Mouse (Mus musculus) c-Kit-negative CD71-positive TER-119-positive erythroid progenitor cells, embryonic 14.5 days (primary cell): ENCODE data around the gene Spaar.
A peak's percentile ranks its signal among the peaks of the same experiment; 100 is the strongest.
"Not testable (repeated sequence)": the region's sequence is repeated elsewhere in the genome, so short reads cannot be mapped to it uniquely, and the experiment has no call there.

Source experiments
- DNase-seq: peaks from one replicate; pipeline ENCODE4 v3.0.0-alpha.2; 2013; ENCODE audit warnings: low read depth, low spot score

Spaar gene

DNA sequence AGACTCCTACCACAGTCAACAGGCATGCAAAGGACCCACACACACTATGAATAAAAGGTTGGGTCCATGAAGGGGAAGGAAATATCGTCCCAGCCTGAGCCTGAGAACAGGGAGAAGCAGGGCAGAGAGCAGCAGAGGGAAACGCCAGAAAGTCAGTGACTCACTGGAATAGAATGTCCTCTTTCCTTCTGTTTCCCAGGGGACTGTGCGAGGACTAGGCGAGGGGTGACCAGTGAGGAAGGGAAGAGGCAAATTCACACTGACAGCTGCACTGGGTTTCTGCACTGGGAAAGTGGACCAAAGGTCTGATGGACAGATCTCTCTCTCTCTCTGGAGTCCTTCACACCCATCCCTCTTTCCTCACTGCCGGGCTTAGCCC, 1.3 kb upstream of the Spaar start:
- DNase-seq, result no peak

DNA sequence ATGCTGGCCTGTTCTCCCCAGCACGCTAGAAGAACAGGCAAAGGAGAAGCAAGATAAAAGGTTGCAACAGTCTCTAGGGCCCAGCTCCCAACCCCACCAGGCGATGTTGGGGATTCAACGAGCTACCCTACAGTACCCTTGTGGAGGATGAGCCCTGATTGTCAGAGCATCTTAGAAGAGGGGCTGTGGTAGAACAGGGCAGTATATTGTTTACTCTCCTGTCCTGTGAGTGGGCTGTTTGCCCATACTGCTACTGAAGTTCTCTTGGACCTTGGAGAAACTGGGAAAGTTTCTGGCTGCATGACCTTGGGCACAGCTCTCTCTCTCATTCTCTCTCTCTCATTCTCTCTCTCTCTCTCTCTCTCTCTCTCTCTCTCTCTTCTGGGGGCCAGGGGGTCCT, 708 bp upstream of the Spaar start:
- no peak for DNase-seq

DNA sequence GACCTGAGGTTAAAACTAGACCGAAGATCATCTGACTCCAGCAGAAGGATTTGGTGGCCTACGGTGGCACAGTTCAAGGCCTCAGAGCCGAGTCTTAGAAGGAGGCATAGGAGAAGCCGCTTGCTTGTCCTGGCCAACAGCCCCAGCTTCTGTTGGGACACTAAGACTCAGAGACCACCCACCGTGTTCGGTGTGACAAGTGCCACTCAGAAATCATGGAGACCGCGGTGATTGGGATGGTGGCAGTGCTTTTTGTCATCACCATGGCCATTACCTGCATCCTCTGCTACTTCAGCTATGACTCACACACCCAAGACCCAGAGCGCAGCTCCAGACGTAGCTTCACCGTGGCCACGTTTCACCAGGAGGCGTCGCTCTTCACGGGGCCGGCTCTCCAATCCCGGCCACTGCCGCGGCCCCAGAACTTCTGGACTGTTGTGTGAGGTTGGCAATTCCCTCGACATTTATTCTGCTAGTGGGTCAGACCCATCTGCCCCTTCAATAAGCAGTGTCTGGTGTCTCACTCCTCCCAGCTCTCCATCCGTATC, 990 bp downstream of the Spaar start:
- DNase-seq, result no peak

DNA sequence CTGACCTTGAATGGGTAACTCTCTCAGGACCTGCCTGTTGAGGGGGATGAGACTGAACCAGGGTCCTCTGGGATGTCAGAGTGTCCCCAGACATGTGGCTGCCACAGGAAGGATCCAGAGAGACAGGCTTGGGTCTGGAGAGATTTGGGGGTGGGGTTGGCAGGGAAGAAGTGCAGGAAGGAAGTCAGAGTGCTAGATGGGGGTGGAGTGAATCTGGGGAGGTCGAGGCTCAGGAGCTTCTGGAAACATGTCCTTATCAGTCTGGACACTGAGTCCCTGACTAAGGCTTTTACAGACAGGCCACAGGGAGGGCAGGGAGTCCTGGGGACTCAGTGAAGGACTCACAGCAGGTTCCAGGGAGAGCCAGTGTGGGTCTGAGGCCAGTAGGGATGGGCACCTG, 2.3 kb downstream of the Spaar start:
- DNase-seq, result no peak

DNA sequence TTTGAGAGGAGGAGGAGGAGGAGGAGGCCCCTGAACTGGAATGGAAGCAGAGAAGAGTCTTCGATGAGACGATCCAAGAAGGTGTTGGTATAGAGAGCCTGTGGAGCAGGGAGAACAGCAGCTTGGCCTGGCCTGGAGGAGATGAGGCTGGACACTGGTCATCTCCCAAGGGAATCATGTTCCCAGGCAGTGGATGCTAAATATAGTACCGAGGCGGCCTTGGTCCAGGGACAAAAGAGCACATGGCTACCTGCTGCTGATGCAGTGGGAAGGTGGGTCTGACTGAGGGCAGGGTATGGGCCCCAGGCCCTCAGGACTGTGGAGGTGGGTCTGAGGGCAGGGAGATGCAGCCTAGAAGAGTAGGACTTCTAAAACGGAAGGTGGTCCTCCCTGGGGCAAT, 3.4 kb downstream of the Spaar start:
- no peak for DNase-seq

DNA sequence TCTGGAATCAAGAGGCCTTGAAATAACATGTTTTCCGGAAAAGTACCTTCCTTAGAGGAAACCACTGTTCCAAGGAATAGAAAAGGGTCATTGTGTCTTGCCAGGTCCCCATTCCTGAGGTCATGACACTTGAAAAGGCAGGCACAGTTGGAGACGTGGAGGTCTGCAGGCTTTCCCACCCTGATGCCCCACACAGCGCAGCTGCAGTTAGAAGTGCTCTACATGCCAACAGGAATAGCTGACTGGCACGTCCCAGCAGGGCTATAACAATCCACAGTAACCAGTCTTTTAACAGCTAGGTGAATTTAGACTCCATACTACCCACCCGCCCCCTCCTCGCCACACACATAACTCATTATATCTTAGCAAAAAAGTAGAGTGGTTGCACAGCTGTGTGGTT, 7.3 kb downstream of the Spaar start:
- DNase-seq, result no peak

DNA sequence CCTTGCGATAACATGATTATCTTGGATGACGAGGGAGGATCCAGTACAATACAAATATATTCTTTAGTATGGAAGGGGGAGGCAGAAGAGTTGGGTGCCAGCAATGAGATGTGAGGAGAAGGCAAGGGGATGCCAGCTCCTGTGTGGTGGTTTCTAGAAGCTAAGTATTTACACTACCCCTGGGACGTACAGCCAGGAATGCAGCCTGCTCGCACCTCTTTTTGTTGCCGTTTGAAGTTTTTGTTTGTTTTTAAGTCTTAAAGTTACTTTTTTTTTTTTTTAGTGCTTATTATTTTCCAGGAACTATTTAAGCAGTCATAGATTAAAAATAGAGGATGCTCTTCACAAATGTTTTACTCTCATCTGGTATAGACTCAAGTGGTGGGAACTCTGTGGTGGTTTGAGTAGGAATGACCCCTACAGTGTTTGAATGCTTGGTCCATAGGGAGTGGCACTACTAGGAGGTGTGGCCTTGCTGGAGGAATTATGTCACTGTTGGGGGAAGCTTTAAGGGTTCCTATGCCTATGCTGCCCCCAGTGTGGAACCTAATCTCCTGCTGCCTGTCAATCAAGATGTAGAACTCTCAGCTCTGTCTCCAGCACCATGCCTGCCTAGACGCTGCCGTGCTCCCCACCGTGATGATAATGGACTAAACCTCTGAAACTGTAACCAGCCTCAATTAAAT, 9.3 kb downstream of the Spaar start:
- no peak for DNase-seq

DNA sequence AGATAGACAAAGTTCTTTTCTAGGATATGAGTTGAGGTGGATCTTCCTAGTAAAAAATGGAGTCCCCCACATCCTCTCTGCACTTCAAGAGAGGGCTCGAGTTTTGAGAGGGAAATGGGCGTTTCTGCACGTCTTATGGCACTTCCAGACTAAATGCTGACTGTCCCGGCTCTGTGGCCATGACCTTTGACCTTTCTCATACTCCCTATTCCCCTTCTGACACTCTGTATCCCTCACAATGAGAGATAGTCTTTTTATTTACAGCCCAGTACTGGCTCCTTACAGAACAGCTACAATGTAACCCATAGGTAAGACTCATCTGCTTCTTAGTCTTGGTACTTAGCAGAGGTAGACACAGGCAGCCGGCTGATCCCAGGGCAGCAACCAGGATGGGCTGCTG, 11.7 kb downstream of the Spaar start:
- no peak for DNase-seq

DNA sequence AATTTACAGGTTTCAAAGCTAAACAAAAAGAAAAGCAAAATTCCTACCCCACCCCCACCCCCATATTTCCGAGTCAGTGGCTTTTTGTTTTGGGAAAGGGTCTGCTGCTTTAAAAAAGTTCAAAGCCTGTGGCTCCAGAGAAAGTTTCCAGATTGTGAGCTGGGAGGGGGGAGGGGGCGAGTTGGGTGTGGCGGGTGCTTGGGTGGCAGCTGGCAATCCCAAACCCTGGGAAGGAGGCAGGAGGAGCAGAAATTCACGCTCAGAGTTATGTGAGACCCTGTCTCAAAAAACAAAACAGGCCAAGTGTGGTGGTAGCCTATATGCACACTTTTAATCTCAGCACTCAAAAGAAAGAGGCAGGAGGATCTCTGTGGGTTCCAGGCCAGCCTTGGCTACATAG, 12.8 kb downstream of the Spaar start:
- DNase-seq, result no peak

DNA sequence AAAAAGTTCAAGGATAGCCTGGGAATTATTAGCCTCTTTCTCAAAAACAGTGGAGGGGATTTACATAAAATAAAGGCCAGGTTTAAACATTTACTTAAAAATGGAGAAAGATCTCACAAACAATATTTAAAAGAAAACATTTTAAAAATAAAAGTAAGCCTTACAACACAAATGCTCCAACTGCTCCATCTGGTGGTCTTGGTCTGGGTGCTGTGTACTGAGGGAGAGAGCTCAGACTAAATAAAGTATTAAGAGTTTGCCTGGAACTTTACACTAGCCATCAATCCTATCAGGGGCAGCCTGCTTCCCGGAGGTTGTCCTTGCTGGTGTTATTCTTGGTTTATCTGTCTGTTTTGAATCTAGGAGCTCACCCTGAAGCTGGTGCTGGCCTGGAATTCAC, 13.3 kb downstream of the Spaar start:
- DNase-seq, result no peak

DNA sequence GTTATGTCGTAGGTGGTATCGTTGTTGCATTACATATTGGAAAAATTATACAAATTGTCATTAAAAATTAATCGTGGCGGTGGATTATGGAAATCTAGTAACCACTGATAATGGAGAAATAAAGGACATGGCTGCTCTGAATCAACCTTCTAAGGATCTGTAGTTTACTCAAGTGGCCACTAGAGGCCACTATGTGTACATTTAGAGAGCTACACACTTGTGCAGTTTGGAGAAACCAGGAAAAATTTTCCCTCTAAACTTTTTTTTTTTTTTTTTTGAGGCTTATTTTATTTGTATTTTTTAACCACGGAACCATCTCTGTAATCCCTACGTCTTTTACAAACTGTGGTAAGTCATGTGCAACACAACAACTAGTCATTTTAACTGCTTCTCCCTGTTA, 15.4 kb downstream of the Spaar start:
- DNase-seq, result no peak

DNA sequence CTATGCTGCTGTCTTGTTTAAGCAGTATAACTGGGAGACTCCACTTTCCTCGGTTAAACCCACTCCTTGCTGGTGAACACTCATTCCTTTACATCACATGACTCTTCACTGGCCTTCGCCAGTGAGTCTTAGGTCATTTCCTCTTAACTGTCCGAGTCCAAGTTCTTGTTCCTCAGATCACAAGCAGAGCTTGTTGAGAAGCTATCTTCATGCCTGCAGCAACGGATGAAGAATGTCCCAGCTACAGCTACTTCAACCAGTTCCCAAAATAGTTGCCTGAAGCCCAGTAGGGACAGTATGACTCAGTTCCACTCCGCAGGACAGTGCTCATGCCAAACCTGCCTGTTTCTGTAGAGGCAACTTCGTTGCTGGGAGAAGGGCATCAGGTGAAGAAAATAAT, 27.4 kb downstream of the Spaar start:
- DNase-seq, result no peak

DNA sequence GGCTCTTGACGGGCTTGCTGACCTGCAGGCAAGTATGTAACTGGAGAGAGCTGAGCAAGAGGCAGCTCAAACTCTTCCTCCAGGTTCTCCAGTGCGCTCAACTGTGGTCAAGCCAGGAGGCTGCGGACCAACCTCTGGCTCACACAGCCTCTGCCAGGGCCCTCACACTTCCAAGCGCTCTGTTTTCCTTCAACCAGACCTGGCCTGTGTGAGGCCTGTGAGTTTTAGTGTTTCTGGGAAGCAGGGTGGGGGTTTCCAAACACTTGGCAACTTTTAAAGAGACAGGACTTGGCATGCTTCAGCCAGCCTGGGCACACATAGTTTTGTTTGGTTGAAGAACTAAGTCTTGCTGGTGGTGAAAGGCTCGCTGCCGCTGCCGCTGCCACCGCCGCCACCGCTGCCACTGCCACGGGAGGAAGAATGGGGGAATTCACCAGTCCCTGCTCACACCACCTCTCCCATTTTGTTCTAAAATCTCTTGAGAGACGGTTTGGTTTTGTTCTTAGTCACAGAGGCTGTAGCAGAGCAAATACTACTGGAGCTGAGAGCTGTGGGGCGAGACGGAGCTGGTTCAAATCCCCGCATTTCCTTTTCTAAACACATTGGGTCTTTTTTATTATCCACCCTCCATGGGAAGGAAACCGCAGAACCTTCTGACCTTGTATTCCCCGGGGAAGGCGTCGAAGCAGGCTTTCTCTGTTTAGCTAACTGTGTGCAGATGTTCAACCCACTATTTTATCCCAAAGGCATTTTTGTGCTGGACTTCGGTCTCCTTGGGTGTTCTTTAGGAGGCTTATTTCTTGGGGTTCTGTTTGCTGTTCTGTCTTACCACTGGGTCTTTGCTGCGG, 30.0 kb downstream of the Spaar start:
- no peak for DNase-seq

DNA sequence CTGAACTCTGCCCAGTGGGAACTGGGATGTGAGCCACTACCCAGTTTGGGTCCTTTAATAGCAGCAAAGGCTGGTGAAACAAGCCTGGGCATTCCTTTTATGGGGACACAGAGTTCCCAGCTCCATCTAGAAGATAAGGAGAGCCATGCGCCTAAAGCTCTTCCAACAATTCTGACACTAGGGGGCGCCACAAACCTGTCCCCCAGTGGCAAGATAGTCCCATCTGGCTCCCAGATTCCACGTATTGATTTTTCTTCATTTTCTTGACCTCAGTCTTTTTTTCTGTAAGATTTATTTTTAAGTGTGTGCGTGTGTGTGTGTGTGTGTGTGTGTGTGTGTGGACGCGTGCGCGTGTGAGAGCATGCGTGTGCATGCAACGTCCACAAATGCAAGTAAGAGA, 30.6 kb downstream of the Spaar start:
- peak; percentile 13 for DNase-seq

DNA sequence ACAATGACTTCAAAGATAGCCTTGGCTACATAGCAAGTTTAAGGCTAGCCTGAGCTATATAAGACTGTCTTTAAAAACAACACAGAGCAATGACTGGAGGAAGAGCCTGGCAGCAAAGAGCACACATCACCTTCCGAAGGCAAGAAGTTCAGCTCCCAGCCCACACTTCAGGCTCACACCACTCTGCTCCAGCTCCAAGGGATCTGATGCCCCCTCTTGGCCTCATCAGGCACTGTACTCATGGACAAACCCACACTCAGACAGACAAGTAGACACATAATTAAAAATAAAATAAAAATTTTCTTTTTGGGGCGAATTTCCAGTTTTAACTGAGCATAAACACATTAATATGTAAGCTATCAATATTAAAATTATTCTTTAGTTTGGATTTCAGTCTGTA, 31.5 kb downstream of the Spaar start:
- no peak for DNase-seq

DNA sequence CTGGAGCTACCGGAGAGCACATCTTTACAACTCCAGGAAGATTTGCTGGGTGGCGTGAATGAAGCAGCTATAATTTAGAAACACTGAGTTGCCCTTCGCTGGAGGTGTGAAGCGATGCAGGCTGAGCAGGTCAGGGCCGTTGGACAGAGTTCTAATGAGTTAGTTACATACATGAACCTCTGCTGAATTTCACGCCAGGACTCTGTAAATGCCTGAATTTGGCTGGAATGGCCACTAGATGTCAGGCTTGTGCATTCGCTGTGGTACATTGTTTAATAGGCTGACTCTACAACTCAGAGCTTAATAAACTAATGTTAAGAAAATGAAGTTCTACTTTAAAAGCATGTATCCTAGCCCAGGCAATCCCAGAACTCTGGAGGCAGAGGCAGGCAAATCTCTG, 33.6 kb downstream of the Spaar start:
- DNase-seq, result no peak

DNA sequence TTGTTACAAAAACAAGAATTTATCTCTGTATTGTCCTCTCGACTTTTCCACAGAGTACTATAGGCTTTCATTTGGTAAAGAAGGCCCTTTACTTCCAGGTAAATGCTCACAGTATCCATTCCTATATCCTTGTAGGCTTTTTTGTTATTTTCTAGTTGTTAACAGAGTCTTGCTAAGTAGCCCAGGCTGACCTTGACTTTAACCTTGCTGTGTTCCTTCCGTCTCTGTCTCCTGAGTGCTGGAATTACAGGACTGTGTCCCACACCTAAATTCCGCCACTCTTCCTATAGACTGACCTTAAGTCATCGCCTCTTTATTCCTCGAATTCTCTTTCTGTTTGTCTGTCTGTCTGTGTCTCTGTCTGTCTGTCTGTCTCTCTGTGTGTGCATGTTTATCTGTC, 38.5 kb downstream of the Spaar start:
- DNase-seq, result no peak

DNA sequence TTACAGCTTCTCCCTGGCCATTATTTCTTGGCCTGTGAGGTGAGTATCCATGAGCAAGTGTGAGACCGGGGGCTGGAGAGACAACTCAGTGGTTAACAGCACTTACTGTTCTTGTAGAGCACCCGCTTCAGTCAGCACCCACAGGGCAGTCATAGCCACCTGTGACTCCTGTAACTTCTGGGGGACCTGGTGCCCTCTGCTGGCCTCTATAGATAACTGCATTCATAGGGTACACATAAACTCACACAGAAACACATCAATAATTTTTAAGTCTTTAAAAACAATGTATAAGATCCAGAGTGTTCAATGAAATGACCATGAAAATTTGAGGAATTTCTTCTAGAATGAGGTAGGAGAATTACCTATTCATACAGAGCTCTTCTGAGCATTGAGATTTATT, 39.5 kb downstream of the Spaar start:
- no peak for DNase-seq

DNA sequence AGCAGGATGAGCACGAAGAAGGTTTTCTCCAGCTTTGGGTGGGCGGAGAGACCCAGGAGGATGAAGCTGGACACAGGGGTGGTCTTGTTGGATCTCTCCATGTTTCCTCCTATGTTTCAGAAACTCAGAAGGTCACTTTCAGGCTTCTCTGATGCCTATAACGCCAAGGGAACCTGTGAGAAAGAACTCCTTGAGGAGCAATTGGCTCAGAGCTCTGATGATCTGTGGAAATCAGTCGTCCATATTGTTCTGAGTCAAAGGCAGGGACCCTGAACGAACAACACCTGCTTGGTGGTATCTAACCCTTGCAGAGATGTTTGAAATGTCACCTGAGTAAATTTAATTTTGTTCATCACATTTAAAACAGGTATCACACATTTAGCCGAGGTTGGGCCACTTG, 41.1 kb downstream of the Spaar start, which contains the start of gene Olfr159:
Gene Olfr159 (minus strand): TSS at position 101 of the 400 bp plus-strand sequence.
- DNase-seq, result no peak

DNA sequence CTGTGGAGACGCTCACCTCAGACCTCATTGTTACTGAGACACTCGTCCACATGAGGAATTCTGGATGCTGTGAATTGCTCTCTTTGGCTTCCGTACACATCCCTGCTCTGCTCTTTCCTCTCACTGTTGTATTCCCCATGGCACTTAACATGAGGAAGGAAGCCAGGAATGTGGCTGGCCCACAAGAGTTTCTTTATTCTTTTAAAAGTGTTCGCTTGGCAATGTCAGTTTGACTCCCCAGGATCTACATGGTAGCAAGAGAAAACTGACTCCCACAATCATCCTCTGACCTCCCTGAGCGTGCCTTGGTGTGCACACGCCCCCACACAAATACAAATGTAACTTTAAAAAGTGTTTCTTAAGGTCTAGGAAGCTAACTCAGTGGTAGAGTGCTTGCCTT, 41.8 kb downstream of the Spaar start:
- no peak for DNase-seq

DNA sequence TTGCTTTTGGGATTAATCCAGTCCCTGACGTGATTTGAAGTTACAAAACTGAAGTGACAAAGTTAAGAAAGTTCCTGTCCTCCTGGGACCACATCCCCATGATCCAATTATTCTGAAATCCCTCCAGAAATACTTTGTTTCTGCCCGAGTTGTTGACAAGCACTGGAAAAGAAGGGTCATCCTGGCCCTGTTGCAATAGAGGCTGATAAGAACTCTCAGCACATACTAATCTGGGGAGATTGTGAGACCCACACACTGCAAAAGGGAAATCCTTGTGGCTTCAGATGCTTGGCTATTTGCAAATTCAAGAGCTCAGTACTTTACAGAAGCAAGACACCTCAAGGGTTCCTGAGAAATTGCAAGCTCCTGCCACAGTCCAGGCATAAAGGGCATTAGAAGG, 42.5 kb downstream of the Spaar start:
- no peak for DNase-seq

DNA sequence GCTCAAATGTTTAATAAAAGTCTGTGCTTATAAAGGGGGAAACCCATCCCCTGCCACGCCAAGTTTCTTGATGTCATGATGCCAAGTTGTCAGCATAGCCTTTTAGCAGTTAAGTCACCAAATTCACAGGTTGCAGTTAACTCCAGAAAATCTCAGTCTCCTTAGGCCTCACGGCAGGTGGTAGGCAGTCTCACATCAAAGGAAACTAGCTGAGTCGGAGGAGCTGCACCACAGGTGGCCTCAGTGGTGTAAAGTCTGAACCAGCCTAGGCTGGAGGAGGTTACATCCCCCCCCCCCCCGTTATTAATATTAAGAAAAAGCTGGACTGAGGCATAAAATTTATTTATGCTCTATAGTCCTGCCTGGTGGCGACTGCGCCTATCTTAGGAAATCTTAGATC, 65.5 kb downstream of the Spaar start:
- DNase-seq, result no peak

DNA sequence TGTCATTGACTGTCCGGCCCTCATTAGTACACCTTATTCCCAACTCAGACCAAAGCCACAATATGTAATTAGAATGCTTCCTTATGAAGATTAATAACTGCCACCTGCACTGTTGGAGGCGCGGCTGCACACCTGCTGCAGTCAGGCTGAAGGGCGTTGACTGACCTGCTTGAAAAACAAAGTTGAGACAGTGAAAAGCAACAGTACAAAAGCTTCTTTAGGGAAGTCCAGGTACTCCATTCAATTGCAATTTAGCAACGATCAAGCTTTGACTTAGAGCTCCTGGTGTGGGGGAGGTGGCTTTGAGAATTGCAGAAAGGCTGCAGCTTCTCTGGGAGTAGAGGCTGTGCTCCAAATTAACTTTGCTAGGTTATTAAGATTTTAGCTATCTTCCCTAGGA, 66.0 kb downstream of the Spaar start:
- not testable (repeated sequence) for DNase-seq
